Mouse (Mus musculus) inflammation-experienced regulatory T-cells, adult 6 months (primary cell): Measurements from ENCODE around the gene Napsa. TPM values are rescaled to one million over a fixed set of nuclear protein-coding genes. Genes with fewer than 3 reads are reported as not detected.

Experiments used
- ATAC-seq: one replicate; pipeline ENCODE4 v1.8.0; 2017
- polyA plus RNA-seq, 3 experiments: library from polyadenylated mRNA; unstranded; fragments of 100-300 nt; shearing (Covaris generic); gene quantifications; one replicate each; pipeline ENCODE4 v1.2.1; 2017

Gene Napsa
- polyA plus RNA-seq, result 1 to 10 TPM; 1.3 to 7.7 (median 3.2) TPM

- ATAC-seq, result no peak
These were observed at the start of gene Napsa for GRCm38 (mm10) chr7:44572213-44572701. Napsa (plus strand) TSS chr7:44572380.

- ATAC-seq, result no peak
These were observed 49.1 kb upstream of the Napsa start for GRCm38 (mm10) chr7:44523056-44523455.

DNA sequence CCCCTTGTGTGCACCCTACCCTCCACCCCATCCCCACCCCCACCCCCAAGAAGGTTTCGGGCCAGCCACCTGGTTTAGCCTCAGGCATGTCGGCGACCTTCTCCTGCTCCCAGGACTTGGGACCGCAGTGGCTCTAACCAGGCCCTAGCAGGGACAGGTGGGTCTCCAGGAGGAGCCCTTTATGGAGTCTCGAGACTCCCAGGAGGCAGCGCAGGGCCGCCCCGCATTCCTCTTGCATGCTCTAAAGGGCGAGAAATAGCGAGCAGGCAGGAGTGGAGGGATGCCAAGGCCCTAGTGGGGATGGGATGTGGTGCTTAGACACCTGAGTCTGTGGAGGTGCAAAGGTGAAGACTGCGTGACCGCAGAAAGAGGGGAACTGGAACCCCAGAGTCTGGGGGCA, 47.7 kb upstream of the Napsa start, which contains the start of gene Mybpc2:
Mybpc2 (minus strand) TSS at position 155 of the 400 bp plus-strand sequence.
- no peak for ATAC-seq

DNA sequence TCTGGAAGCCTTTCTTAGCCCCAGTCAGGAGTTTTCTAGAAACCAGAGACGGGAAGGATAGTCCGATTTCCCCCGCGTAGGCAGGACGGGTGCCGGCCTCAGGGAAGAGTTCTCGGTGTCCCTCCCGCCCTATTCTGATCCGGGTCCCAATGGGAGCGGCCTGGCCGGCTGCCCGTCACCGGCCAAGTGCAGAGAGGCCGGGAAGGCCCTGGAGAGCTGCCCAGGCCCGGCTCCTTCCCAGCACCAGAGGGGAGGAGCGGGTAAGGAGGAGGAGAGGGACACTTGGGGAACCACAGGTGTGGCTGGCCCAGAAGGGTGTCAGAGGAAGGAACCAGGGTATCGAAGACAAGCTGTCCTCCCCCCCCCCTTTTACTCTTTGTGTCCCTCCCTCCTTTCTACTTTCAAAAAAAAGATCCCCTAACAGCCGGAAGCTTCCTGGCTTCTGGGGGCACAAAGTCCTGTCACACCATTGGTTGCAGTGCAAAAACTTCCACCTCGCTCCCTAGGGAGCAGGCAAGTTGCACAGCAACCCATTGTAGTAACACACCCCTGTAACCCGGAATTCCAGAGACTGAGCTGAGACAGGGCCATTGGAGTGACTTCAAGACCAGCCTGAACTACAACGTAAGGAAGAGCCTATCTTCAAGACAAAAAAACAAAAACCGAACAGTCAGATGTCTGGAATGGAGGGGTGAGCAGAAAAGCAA, 46.9 kb upstream of the Napsa start:
- no peak for ATAC-seq

DNA sequence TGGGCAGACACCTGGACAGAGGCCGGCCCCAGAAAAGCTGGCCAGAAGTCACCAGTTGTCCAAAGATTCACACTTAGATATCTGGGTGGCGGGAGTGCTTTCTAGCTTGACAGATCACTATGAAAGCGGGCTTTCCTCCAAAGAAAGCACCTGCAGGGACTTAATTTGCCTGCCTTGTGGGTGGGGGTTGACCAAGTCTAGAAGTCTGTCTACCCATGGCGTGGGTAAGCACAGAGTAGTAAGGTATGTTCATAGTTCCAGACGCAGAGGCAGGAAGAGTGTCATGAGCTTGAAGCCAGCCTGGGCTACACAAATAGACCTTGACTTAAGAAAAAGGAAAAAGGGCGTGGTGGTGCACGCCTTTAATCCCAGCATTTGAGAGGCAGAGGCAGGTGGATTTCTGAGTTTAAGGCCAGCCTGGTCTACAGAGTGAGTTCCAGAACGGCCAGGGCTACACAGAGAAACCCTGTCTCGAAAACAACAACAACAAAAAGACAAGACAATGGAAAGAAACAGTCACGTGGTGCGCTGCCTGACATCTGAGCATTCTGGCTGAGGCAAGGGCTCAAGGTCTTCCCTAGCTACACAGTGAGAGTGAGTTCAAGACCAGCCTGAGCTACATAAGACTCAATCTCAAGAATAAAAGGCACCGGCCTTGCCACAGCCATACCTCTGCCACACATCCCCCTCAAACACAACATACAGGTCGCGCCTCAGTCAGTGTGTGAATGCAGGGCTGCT, 45.6 kb upstream of the Napsa start:
- ATAC-seq, result no peak

DNA sequence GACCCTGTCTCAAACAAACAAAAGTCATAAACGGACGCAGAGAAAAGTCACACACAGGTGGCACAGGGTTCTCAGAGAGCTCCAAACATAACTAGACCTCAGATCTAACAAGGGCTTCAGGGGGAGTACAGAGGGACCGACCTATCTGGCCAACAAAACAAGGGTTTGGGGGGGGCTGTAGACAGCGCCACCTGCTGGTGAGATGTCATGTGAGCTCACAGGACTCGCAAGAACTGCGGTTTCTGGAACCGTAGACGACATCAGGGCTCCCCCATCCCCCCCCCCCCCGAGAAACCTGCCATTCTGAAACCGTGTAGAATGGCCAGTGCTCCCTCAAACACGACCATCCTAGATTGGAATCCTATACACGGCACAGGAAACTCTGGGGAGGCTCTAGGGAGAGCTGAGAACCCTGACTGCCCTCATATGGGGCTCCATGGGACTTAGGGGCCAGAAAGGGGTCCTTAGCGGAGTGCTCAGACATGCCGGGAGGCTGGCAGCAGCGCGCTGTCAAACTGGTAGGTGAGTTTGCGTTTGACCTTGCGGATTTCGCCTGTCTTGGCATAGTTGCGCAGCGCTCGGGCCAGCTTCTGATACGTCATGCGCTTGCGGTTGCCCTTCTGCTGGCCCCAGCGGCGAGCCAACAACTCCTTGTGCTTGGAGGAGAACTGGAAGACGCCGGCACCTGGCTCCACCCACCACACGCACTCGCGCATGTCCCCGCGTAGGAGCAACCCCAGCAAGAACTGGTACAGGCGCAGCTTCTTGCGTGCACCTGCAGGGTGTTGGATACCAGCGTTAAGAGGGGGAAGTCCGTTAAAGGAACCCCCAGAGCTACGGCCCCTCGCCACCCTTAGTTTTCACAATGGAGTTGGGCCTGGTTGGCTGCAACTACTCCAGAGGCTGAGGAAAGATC, 44.4 kb upstream of the Napsa start:
- ATAC-seq, result peak; percentile 50

- no peak for ATAC-seq
These were observed 42.7 kb upstream of the Napsa start for GRCm38 (mm10) chr7:44529518-44529917.

- ATAC-seq, result no peak
These were observed 41.7 kb upstream of the Napsa start for GRCm38 (mm10) chr7:44530507-44530906.

DNA sequence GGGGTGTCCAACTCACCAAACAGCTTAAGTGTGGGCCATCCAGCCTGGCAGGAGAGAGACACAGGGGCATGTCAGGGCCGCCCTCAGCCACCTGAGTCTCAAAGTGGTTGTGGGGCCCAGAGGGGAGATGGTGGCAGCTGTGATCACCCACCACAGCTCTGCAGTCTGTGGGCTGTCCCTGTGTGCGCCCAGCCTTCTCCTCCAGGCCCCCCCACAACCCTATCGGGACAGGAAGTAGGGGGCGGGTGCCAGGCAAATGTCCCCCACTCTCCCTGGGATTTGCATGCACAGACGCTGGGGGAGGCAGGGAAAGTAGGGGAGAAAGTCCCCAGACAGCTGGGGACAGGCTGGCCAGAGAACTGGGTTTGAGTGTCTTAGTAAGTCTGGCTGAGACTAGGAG, 41.0 kb upstream of the Napsa start:
- ATAC-seq, result no peak

GRCm38 (mm10) chr7:44531946-44532732, 40.0 kb upstream of the Napsa start, which contains the start of gene Spib:
Spib (minus strand) TSS chr7:44532071.
- ATAC-seq, result no peak

DNA sequence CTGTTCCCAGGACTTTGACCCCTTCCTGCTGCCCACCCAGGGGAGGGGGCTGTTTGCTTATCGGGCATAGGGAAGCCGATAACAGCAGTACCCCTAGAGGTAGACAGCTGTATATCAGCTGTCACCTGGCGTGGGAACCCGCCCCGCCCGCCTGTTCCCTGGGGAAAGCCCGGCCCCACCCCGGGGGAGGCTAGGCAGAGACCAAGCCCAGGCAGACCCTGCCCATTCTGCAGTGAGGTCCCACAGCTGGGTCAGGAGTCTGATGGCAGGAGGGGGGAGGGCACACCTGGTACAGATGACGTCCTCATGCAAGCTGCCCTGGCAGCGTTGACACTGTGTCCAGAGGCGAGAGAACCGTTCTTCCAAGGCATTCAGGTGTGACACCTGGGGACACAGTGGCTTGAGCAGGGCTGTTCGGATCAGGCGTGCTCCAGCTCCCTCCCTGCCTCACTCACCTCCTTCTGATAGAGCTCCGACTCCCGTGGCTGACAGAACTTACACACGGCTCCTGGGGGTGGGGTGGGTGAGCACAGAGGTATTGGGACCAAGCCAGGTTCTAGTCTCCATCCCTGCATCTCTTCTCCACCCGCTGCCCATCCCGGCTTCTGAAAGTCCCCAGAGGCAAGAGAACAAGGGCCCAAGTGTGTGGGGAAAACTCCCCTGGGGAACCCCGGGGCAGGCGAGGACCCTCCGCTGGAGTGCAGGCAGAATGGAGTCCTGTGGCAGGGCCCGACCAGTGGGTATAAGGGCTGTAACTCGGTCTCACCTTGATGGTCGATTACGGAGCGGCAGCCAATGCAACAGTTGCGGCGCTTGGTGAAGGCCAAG, 39.0 kb upstream of the Napsa start:
- ATAC-seq, result no peak

DNA sequence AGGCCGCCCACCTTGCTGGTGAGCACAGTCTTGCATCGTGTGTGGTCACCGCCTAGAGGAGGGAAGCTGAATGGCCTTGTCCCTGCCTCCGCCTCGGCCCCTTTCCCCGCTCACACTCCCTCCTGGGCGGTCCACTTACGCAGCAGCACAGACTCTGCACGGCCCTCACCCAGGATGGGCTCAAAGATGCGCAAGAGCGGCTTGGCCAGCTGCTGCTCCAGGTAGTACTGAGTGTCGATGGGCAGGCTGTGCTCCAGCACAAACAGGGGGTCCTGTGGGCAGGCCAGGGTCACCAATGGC, 38.5 kb upstream of the Napsa start:
- ATAC-seq, result no peak

DNA sequence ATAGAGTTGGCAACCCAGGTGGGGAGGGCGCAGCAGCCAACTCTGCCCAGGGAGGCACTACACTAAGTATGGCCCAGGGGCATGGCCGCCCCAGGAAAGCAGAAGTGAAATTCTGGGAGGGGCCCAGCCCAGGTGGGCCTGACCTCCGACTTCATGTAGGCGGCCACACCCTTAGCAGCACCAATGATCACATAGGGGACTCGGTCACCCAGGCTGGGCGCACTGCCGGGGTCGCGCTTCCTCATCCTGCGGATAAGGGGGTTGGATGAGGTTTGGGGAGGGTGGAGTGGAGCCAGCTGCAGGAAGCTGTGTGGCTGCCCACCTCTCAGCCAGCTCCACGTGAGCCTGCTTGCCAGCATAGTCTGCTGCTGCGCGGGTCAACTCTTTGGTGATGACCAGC, 37.9 kb upstream of the Napsa start:
- ATAC-seq, result no peak

DNA sequence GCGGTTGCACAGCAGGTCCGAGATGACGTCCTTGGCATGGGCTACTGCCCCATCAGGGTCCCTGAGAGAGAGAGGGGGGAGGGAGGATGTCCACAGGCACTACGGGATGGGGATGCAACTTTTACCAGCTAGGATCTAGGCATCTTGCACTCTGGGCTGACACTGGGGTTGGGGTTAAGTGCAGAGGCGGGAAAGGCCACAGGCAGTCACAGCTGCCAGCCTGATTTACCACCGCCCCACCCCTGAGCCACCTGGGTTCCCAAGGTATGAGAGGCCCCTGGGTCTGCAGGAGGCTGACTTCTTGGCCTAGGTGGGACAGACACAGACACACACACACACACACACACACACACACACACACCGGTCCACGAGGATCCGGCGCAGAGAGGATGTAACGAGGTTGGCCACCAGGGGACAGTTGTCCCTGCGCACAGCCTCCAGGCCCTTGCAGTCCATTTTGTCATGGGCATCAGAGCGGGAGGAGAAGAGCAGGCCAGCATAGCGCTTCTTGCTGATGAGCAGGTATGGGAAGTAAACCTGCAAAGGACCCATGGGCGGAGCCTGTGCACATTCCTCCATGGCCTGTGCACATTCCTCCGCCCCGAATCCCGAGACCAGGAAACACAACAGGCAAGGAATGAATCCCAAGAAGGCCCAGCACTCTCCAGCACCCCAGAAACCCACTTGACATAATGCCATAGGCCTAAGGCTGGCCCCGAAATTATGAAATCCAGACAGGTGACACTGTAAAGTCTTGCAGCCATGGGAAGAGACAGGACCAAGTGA, 37.3 kb upstream of the Napsa start:
- no peak for ATAC-seq

GRCm38 (mm10) chr7:44535657-44536589, 36.3 kb upstream of the Napsa start:
- no peak for ATAC-seq

GRCm38 (mm10) chr7:44536590-44536968, 35.6 kb upstream of the Napsa start:
- no peak for ATAC-seq

GRCm38 (mm10) chr7:44537009-44537408, 35.2 kb upstream of the Napsa start:
- ATAC-seq, result no peak

GRCm38 (mm10) chr7:44537496-44537895, 34.7 kb upstream of the Napsa start:
- ATAC-seq, result no peak
